Mouse (Mus musculus) G1E-ER4 (cell line): ENCODE results near the gene Vps54. TPM values are rescaled to one million over a fixed set of nuclear protein-coding genes. Genes with fewer than 3 reads are reported as not detected.
A peak's percentile ranks its signal among the peaks of the same experiment; 100 is the strongest.

Experiments used
- GATA1 ChIP-seq: IDR thresholded peaks from one replicate; pipeline ENCODE4 v1.8.0; 2012; ENCODE audit warnings: low read length, inconsistent platforms
- polyA plus RNA-seq: library from polyadenylated mRNA; stranded (reverse); fragments of >175 nt; gene quantifications from 2 replicates; pipeline ENCODE4 v1.2.3, GENCODE M21; 2012

The Vps54 gene
- polyA plus RNA-seq, 1 experiment = 1.7 TPM

GRCm38 (mm10) chr11:21313922-21314657 lies 75.0 kb downstream of the Vps54 start:
- no peak for TF ChIP-seq GATA1

- no peak for TF ChIP-seq GATA1
Measured at GRCm38 (mm10) chr11:21321577-21321976, 82.5 kb downstream of the Vps54 start.

GRCm38 (mm10) chr11:21322349-21322748 lies 83.3 kb downstream of the Vps54 start:
- no peak for TF ChIP-seq GATA1

- TF ChIP-seq GATA1 = no peak
Measured at GRCm38 (mm10) chr11:21325781-21326180, 86.7 kb downstream of the Vps54 start.

GRCm38 (mm10) chr11:21326770-21327169 lies 87.7 kb downstream of the Vps54 start:
- no peak for TF ChIP-seq GATA1

GRCm38 (mm10) chr11:21327486-21327885 lies 88.4 kb downstream of the Vps54 start:
- no peak for TF ChIP-seq GATA1

- TF ChIP-seq GATA1 = no peak
Measured at GRCm38 (mm10) chr11:21328141-21328540, 89.1 kb downstream of the Vps54 start.

GRCm38 (mm10) chr11:21332639-21333295 lies 93.7 kb downstream of the Vps54 start:
- TF ChIP-seq GATA1 = no peak

GRCm38 (mm10) chr11:21337855-21338254 lies 98.8 kb downstream of the Vps54 start:
- no peak for TF ChIP-seq GATA1

GRCm38 (mm10) chr11:21339088-21339487 lies 100.0 kb downstream of the Vps54 start:
- TF ChIP-seq GATA1 = no peak

- TF ChIP-seq GATA1 = peak; percentile 52
Measured at GRCm38 (mm10) chr11:21343490-21343889, 104.4 kb downstream of the Vps54 start.

GRCm38 (mm10) chr11:21346020-21346419 lies 106.9 kb downstream of the Vps54 start:
- no peak for TF ChIP-seq GATA1

GRCm38 (mm10) chr11:21348890-21349289 lies 109.8 kb downstream of the Vps54 start:
- peak; percentile 58 for TF ChIP-seq GATA1

- TF ChIP-seq GATA1 = no peak
Measured at GRCm38 (mm10) chr11:21351296-21351695, 112.2 kb downstream of the Vps54 start.

GRCm38 (mm10) chr11:21363144-21363940 lies 124.3 kb downstream of the Vps54 start:
- TF ChIP-seq GATA1 = no peak

- TF ChIP-seq GATA1 = no peak
Measured at GRCm38 (mm10) chr11:21368466-21368865, 129.4 kb downstream of the Vps54 start.
